Mouse (Mus musculus) stomach, postnatal 0 days (tissue): ENCODE results near the gene Magi1. TPM values are rescaled to one million over a fixed set of nuclear protein-coding genes. Genes with fewer than 3 reads are reported as not detected.

Experiments
- ATAC-seq: fragments of 200-750 bp; cut with Nextera tagmentation; 2 replicates; pipeline ENCODE4 v1.8.0; 2017; ENCODE audit not compliant: low FRiP score, low TSS enrichment
- DNase-seq: peaks from one replicate; pipeline ENCODE4 v3.0.0-alpha.2; 2016; ENCODE audit warnings: low spot score
- H3K27ac ChIP-seq: fragments of 300-500 bp; sonication (generic); replicated peaks from 2 replicates; pipeline ENCODE4 v1.5.1; 2014; ENCODE audit warnings: mild to moderate bottlenecking, control low read depth
- H3K27me3 ChIP-seq: fragments of 300-500 bp; sonication (generic); 2 replicates; pipeline ENCODE4 v1.6.1; 2014; ENCODE audit warnings: low read length; ENCODE audit not compliant: control insufficient read depth, insufficient read depth
- H3K36me3 ChIP-seq: fragments of 300-500 bp; sonication (generic); 2 replicates; pipeline ENCODE4 v1.6.1; 2014; ENCODE audit warnings: low read length, mixed read lengths; ENCODE audit not compliant: control insufficient read depth, insufficient read depth
- H3K4me1 ChIP-seq: fragments of 300-500 bp; sonication (generic); replicated peaks from 2 replicates; pipeline ENCODE4 v1.6.1; 2014; ENCODE audit warnings: antibody characterized with exemption; ENCODE audit not compliant: control insufficient read depth, insufficient read depth
- H3K4me2 ChIP-seq: fragments of 300-500 bp; sonication (generic); replicated peaks from 2 replicates; pipeline ENCODE4 v1.6.1; 2014; ENCODE audit warnings: low read depth, mild to moderate bottlenecking, control low read depth, moderate library complexity
- H3K4me3 ChIP-seq: fragments of 300-500 bp; sonication (generic); 2 replicates; pipeline ENCODE4 v1.5.1; 2014; ENCODE audit warnings: low read depth, low read length, control low read depth
- H3K9ac ChIP-seq: fragments of 300-500 bp; sonication (generic); 2 replicates; pipeline ENCODE4 v1.6.1; 2014; ENCODE audit warnings: mild to moderate bottlenecking, low read length, control low read depth, mixed read lengths
- H3K9me3 ChIP-seq: fragments of 300-500 bp; sonication (generic); 2 replicates; pipeline ENCODE4 v1.6.1; 2016; ENCODE audit warnings: low read length; ENCODE audit not compliant: control insufficient read depth
- CTCF ChIP-seq: IDR thresholded peaks from 2 replicates; pipeline ENCODE4 v1.5.1; 2016; ENCODE audit warnings: antibody characterized with exemption, low read depth, mild to moderate bottlenecking, moderate library complexity
- EP300 ChIP-seq: optimal IDR thresholded peaks from 2 replicates; pipeline ENCODE3; 2016; ENCODE audit warnings: antibody characterized with exemption
- WGBS: fragments of 180-500 bp; shearing (Covaris S2); extraction: QIAGEN DNeasy Blood & Tissue Kit; methylation state at CpG from one replicate; pipeline ENCODE4 v1.1.7; 2014; 5-methylcytosine and 5-hydroxymethylcytosine counted together
- polyA plus RNA-seq: library from polyadenylated mRNA; unstranded; fragments of >200 nt; fragmentation: Nextera tagmentation; extraction: Ambion mirVana; gene quantifications from 2 replicates; pipeline ENCODE4 v1.2.1, GENCODE M21; 2015

Magi1 gene
- polyA plus RNA-seq, 1 experiment from 2014 or later, result 4.4 TPM

DNA sequence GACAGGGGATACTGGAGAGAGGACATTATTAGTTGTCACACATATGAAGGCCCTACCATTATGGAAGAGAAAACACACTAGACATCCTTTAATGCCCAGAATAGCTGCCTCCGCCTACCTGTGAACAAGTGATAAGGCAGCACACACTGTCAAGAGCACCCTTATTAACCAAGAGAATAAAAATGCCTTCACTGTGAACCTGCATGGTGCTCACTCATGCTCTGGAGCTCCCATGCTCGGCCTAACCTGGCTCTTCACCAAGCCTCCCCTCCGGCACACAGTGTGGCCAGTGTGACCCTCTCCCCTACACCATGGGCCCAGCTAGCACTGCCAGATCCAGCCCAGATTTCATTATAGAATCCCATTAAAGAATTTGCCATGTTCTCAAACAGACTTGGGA, 206.7 kb downstream of the Magi1 start:
- TF ChIP-seq EP300 (no peak), CTCF (no peak)
- no peaks in the 10 kb centered on the region for H3K27me3 ChIP-seq
- 0 out of 2 replicates have a peak, but pooled peaks cover 2% of the 10 kb centered on the region for H3K4me1 ChIP-seq
- H3K36me3 ChIP-seq, result no peaks in the 10 kb centered on the region
- DNase-seq (peak; percentile 7), ATAC-seq (no peak)
- no peak overlapping the region for H3K9ac ChIP-seq
- H3K4me3 ChIP-seq, result no peak overlapping the region
- 99% methylated on average over 3 of the region's 3 CpGs for WGBS
- no peak overlapping the region for H3K27ac ChIP-seq
- H3K4me2 ChIP-seq, result no peak overlapping the region
- H3K9me3 ChIP-seq, result no peaks in the 10 kb centered on the region

GRCm38 (mm10) chr6:94075990-94076389, 207.7 kb downstream of the Magi1 start:
- 0 out of 2 replicates have a peak, but pooled peaks cover 2% of the 10 kb centered on the region for H3K4me1 ChIP-seq
- DNase-seq, result peak; percentile 9
- H3K4me3 ChIP-seq, result no peak overlapping the region
- 73% methylated on average over 4 of the region's 4 CpGs for WGBS
- H3K27ac ChIP-seq, result no peak overlapping the region
- ATAC-seq, result no peak
- H3K9ac ChIP-seq, result no peak overlapping the region
- H3K27me3 ChIP-seq, result no peaks in the 10 kb centered on the region
- H3K36me3 ChIP-seq, result no peaks in the 10 kb centered on the region
- no peak for TF ChIP-seq EP300
- TF ChIP-seq CTCF, result no peak
- no peaks in the 10 kb centered on the region for H3K9me3 ChIP-seq
- H3K4me2 ChIP-seq, result no peak overlapping the region

GRCm38 (mm10) chr6:94075228-94075627, 208.5 kb downstream of the Magi1 start:
- Histone ChIP-seq H3K9ac (no peak overlapping the region), H3K4me3 (no peak overlapping the region), H3K27ac (no peak overlapping the region), H3K36me3 (no peaks in the 10 kb centered on the region), H3K4me2 (no peak overlapping the region), H3K27me3 (no peaks in the 10 kb centered on the region), H3K9me3 (no peaks in the 10 kb centered on the region), H3K4me1 (0 out of 2 replicates have a peak, but pooled peaks cover 2% of the 10 kb centered on the region)
- TF ChIP-seq EP300 (no peak), CTCF (no peak)
- DNase-seq (peak; percentile 10), ATAC-seq (no peak)
- WGBS, result 46% methylated on average over 8 of the region's 8 CpGs

GRCm38 (mm10) chr6:94071676-94072075, 212.0 kb downstream of the Magi1 start:
- ATAC-seq (no peak), DNase-seq (no peak)
- Histone ChIP-seq H3K4me2 (no peak overlapping the region), H3K4me1 (no peaks in the 10 kb centered on the region; the same call in 1 of the 2 replicates), H3K27me3 (no peaks in the 10 kb centered on the region), H3K36me3 (no peaks in the 10 kb centered on the region), H3K27ac (no peak overlapping the region), H3K9me3 (no peaks in the 10 kb centered on the region), H3K9ac (no peak overlapping the region), H3K4me3 (no peak overlapping the region)
- 59% methylated on average over 5 of the region's 5 CpGs for WGBS
- TF ChIP-seq EP300 (no peak), CTCF (no peak)

GRCm38 (mm10) chr6:94070702-94071101, 213.0 kb downstream of the Magi1 start:
- WGBS, result 68% methylated on average over 3 of the region's 3 CpGs
- Histone ChIP-seq H3K36me3 (no peaks in the 10 kb centered on the region), H3K9me3 (no peaks in the 10 kb centered on the region), H3K9ac (no peak overlapping the region), H3K4me3 (no peak overlapping the region), H3K27ac (no peak overlapping the region), H3K4me1 (no peaks in the 10 kb centered on the region; the same call in 1 of the 2 replicates), H3K4me2 (no peak overlapping the region), H3K27me3 (no peaks in the 10 kb centered on the region)
- no peak for DNase-seq
- no peak for ATAC-seq
- TF ChIP-seq EP300 (no peak), CTCF (no peak)

- Histone ChIP-seq H3K4me2 (no peak overlapping the region), H3K27ac (no peak overlapping the region)
- WGBS, result 30% methylated on average over 3 of the region's 3 CpGs
These were observed 214.3 kb downstream of the Magi1 start for GRCm38 (mm10) chr6:94069421-94069820.

More at GRCm38 (mm10) chr6:94069421-94069820, 214.3 kb downstream of the Magi1 start:
- no peaks in the 10 kb centered on the region for H3K9me3 ChIP-seq
- no peaks in the 10 kb centered on the region for H3K36me3 ChIP-seq
- TF ChIP-seq CTCF (no peak), EP300 (no peak)
- H3K4me3 ChIP-seq, result no peak overlapping the region
- DNase-seq, result no peak
- H3K4me1 ChIP-seq, result no peaks in the 10 kb centered on the region; the same call in 1 of the 2 replicates
- H3K9ac ChIP-seq, result no peak overlapping the region
- ATAC-seq, result no peak
- no peaks in the 10 kb centered on the region for H3K27me3 ChIP-seq
